Mouse (Mus musculus): ENCODE measurements at regions not wholly inside any gene's neighbourhood (a gene's known extent, or its start where the extent isn't known, plus 50 kb on each side); places are given as distances from the start of the nearest gene placed in this dataset.
"Not testable (repeated sequence)": the region's sequence is repeated elsewhere in the genome, so short reads cannot be mapped to it uniquely, and the experiment has no call there.

DNA sequence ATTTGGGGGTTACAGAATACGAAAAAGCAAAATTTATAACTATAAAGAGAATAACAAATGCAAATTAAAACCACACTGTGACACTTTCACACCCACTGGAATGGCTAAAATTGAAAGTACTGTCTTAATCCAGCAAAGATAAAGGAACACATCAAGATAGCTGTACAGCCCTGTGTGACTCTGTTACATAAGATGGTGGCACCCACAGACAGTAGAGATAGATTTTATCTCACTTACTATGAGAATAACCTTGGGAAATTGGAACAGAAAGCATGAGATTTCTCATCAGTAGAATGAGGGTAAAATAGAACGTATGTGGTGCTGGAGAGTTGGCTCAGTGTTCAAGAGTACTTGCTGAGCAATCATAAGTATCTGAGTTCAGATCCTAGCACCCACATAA lies 276.1 kb downstream of the Fam198b start:
- no peak for TF ChIP-seq CTCF (IDR thresholded peaks at IDR 0.05)
- DNase-seq (ENCODE audit: low read depth, low spot score) = no peak
- peaks cover 13% of the 10 kb centered on the region for H3K27me3 ChIP-seq
- ATAC-seq = no peak
- CTCF ChIA-PET = no interaction called here
- in situ Hi-C loops (cut with MboI; ENCODE audit: low pct_unique_long_range_greater_than_20kb) = no loop called here
- POLR2A ChIA-PET = no interaction called here

DNA sequence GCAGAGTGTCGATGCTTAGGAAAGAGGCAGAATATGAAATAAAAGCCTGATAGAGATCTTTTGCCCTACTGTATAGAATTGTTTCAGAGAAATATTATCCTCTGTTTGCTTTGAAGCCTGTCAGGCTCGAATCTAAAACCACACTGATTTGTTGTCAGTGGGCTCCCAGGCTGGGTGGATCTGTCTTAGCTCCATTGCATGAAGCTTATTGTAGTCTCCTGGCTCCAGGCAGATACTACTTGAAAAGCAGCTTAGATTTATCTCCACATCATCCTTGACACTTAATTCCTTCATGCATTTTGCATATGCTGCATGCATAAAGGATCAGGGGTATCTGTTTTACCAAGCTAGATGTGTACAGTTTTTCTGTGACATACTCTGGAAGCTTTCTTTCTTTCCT lies 297.4 kb downstream of the Fam198b start:
- POLR2A ChIA-PET = no interaction called here
- DNase-seq (ENCODE audit: low read depth, low spot score) = no peak
- CTCF ChIA-PET = no interaction called here
- no peak for ATAC-seq
- no peak for TF ChIP-seq CTCF (IDR thresholded peaks at IDR 0.05)
- peaks cover 47% of the 10 kb centered on the region for H3K27me3 ChIP-seq
- in situ Hi-C loops (cut with MboI; ENCODE audit: low pct_unique_long_range_greater_than_20kb) = no loop called here

GRCm38 (mm10) chr3:80182161-80182560 lies 297.8 kb downstream of the Fam198b start:
- H3K27me3 ChIP-seq = peaks cover 47% of the 10 kb centered on the region
- ATAC-seq; in situ Hi-C loops (cut with MboI; ENCODE audit: low pct_unique_long_range_greater_than_20kb); POLR2A ChIA-PET; DNase-seq (ENCODE audit: low read depth, low spot score); CTCF ChIA-PET: not testable (repeated sequence)

GRCm38 (mm10) chr3:80187406-80187805 lies 303.1 kb downstream of the Fam198b start:
- TF ChIP-seq CTCF (IDR thresholded peaks at IDR 0.05) = no peak

DNA sequence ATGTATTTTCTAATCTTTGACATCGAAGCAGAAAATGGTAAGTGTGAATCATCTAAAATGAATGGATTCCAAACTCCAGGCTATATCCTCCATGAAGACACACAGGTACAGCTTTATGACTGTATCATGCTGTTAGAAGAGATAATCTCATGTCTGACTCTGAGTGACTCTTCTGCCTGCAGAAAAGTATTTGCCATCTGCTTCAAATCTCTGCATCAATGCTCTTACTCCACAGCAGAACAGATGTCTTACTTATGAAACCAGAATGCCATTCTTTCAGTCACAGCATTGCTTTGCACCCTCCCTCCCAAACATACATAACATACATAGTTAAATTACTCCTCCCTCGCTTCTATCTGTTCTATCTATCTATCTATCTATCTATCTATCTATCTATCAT lies 316.6 kb downstream of the Fam198b start:
- ChIA-PET POLR2A (no interaction called here), CTCF (interaction anchor here (1.4 kb wide), 1 partner anchor 9 kb away, joined by 4 read pairs; no protein-coding TSS in a partner anchor)
- no peak for TF ChIP-seq CTCF (IDR thresholded peaks at IDR 0.05)
- DNase-seq (ENCODE audit: low read depth, low spot score) = no peak
- in situ Hi-C loops (cut with MboI; ENCODE audit: low pct_unique_long_range_greater_than_20kb) = no loop called here
- peaks cover 30% of the 10 kb centered on the region for H3K27me3 ChIP-seq
- no peak for ATAC-seq

More at GRCm38 (mm10) chr3:80187406-80187805, 303.1 kb downstream of the Fam198b start:
- no peak for ATAC-seq
- H3K27me3 ChIP-seq = peaks cover 59% of the 10 kb centered on the region
- ChIA-PET POLR2A (no interaction called here), CTCF (interaction anchor here (0.7 kb wide), 1 partner anchor 9 kb away, joined by 3 read pairs; no protein-coding TSS in a partner anchor)
- in situ Hi-C loops (cut with MboI; ENCODE audit: low pct_unique_long_range_greater_than_20kb) = no loop called here
- no peak for DNase-seq (ENCODE audit: low read depth, low spot score)

GRCm38 (mm10) chr3:80204821-80205220 lies 320.5 kb downstream of the Fam198b start:
- ATAC-seq (no peak), DNase-seq (ENCODE audit: low read depth, low spot score) (no peak)
- in situ Hi-C loops (cut with MboI; ENCODE audit: low pct_unique_long_range_greater_than_20kb) = no loop called here
- H3K27me3 ChIP-seq = peaks cover 33% of the 10 kb centered on the region
- ChIA-PET POLR2A (interaction anchor here (0.6 kb wide), 1 partner anchor 141 kb away, joined by 3 read pairs; no protein-coding TSS in a partner anchor), CTCF (no interaction called here)
- TF ChIP-seq CTCF (IDR thresholded peaks at IDR 0.05) = no peak

GRCm38 (mm10) chr3:80205351-80205750 lies 321.0 kb downstream of the Fam198b start:
- POLR2A ChIA-PET = no interaction called here
- in situ Hi-C loops (cut with MboI; ENCODE audit: low pct_unique_long_range_greater_than_20kb) = no loop called here
- peaks cover 33% of the 10 kb centered on the region for H3K27me3 ChIP-seq
- CTCF ChIA-PET = no interaction called here
- ATAC-seq (no peak), DNase-seq (ENCODE audit: low read depth, low spot score) (no peak)
- no peak for TF ChIP-seq CTCF (IDR thresholded peaks at IDR 0.05)

- CTCF ChIA-PET = no interaction called here
- ATAC-seq (no peak), DNase-seq (ENCODE audit: low read depth, low spot score) (no peak)
- peaks cover 31% of the 10 kb centered on the region for H3K27me3 ChIP-seq
- no peak for TF ChIP-seq CTCF (IDR thresholded peaks at IDR 0.05)
- in situ Hi-C loops (cut with MboI; ENCODE audit: low pct_unique_long_range_greater_than_20kb) = no loop called here
- POLR2A ChIA-PET = no interaction called here
These were observed 322.7 kb downstream of the Fam198b start for GRCm38 (mm10) chr3:80207022-80207421.

DNA sequence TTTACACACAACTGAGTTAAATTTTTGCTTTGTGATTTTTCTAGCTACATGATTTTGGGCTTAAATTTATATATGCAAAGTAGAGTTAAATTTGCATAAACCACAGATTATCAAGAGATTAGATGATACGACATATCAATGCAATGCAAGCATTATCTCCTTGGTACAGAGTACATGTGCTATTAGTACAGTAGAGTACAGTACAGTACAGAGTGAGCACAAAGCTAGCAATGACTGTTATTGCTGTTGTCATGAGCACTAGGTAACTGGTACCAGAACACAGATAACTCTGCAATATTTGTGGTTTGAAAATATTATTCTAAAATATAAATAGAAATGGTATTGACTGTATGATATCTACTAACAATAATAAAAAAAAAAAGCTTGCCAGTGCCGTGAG lies 323.7 kb downstream of the Fam198b start:
- in situ Hi-C loops (cut with MboI; ENCODE audit: low pct_unique_long_range_greater_than_20kb) = no loop called here
- DNase-seq (ENCODE audit: low read depth, low spot score) (no peak), ATAC-seq (no peak)
- H3K27me3 ChIP-seq = peaks cover 33% of the 10 kb centered on the region
- no peak for TF ChIP-seq CTCF (IDR thresholded peaks at IDR 0.05)
- ChIA-PET CTCF (no interaction called here), POLR2A (no interaction called here)

DNA sequence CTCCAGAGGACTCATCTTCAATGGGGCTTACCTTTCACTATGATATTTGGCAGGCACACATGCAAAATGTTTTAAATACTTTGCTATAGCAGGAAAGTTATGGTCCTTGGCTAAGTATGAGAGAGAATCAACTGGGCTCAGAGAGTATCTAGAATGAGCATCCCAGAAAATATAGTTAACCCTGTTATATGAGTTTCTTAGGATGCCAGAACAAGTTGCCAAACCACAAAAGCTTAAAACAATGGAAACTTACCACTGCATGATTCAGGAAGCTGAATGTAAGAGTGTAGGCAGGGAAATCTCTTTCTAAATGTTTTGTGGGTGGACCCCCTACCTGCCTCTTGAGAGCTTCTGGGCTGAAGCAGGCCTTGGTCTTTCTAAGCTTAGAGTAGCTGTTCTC lies 325.3 kb downstream of the Fam198b start:
- in situ Hi-C loops (cut with MboI; ENCODE audit: low pct_unique_long_range_greater_than_20kb) = no loop called here
- TF ChIP-seq CTCF (IDR thresholded peaks at IDR 0.05) = no peak
- peaks cover 30% of the 10 kb centered on the region for H3K27me3 ChIP-seq
- DNase-seq (ENCODE audit: low read depth, low spot score) (peak; percentile 25), ATAC-seq (peak; percentile 4)
- POLR2A ChIA-PET = interaction anchor here (0.6 kb wide), 1 partner anchor 29 kb away, joined by 3 read pairs; no protein-coding TSS in a partner anchor
- CTCF ChIA-PET = interaction anchor here (1.1 to 1.5 kb wide), 3 partner anchors 16 to 247 kb away, joined by 3 to 4 read pairs (median 3); no protein-coding TSS in a partner anchor

DNA sequence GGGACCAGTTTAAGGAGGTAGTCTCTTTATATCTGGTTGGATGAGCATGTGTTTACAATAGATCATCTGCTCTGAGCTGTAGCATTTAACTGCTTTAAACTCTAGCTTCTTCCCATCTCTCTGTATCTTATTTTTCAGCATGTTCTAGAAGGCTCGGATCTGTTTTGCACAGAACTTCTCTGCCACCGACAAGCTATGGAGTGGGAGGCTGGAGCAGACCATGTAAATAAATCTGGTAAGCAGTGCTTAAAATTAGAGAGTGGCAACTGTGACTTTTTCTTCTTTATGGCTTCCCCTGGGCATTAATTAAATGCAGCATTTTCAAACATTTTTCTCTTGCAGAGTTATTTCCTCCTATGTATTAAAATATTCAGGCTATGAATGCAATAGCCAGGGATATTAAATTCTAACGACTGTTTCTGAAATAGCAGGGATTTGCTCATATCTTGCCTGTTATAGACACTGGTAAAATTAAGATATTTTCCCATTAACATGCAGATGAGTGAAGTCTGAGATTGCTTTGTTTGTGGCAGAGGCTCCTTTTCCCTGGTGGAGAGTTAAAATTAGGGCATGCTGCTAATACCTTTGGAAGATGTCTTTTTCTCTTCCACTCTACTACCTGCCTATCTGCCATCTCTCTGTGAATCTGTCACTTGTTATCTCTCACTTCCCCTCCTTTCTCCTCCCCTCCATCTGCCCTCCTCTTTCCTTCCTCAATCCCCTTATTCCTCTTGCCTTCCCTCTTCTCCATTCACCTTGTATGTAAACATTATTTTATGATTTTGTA lies 327.2 kb downstream of the Fam198b start:
- DNase-seq (ENCODE audit: low read depth, low spot score) = no peak

More for the DNA sequence above, 327.2 kb downstream of the Fam198b start:
- ChIA-PET POLR2A (no interaction called here), CTCF (interaction anchor here (0.7 kb wide), 1 partner anchor 225 kb away, joined by 3 read pairs; no protein-coding TSS in a partner anchor)
- H3K27me3 ChIP-seq = peaks cover 22% of the 10 kb centered on the region
- in situ Hi-C loops (cut with MboI; ENCODE audit: low pct_unique_long_range_greater_than_20kb) = no loop called here
- no peak for TF ChIP-seq CTCF (IDR thresholded peaks at IDR 0.05)
- ATAC-seq = no peak
